Mouse (Mus musculus): ENCODE measurements around the gene 1700025G04Rik. TPM values are rescaled to one million over a fixed set of nuclear protein-coding genes. Genes with fewer than 3 reads are reported as not detected.
A peak's percentile ranks its signal among the peaks of the same experiment; 100 is the strongest.

The 1700025G04Rik gene
- polyA plus RNA-seq, 1 experiment from 2014 or later: 27.8 TPM

DNA sequence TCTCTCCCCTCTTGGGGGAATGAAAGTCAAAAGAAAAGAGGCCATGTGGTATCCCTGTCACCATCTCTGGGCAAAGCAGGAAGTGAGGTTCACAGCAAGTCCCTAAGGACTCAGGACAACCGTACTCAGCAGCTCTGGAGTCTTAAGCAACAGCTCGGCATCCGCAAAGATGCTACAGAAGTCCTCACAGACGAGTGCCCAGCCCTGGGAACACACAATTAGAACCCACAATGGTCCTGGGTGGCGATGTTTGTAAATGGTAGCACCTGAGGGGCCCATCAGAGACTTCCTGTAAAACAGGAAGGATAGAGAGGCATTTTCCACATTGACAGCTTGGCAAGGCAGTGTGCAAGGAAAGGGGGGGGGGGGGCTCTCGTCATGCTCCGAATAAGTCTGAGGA lies 55.2 kb downstream of the 1700025G04Rik start:
- WGBS: 47% methylated on average over 7 of the region's 7 CpGs
- no peak overlapping the region for H3K9ac ChIP-seq (replicated peaks; ENCODE audit: low read length)
- H3K4me1 ChIP-seq (ENCODE audit: control insufficient read depth, insufficient read depth, low read length): peaks cover 33% of the 10 kb centered on the region
- H3K9me3 ChIP-seq (ENCODE audit: control insufficient read depth, low read length): no peaks in the 10 kb centered on the region
- DNase-seq (no peak), ATAC-seq (ENCODE audit: low FRiP score, low TSS enrichment) (no peak)
- no peak overlapping the region for H3K4me2 ChIP-seq (ENCODE audit: low read length)
- H3K4me3 ChIP-seq (replicated peaks; ENCODE audit: low read depth, low read length): no peak overlapping the region
- H3K27ac ChIP-seq (replicated peaks; ENCODE audit: low read depth, low read length): no peak overlapping the region
- H3K27me3 ChIP-seq (ENCODE audit: control insufficient read depth, insufficient read depth, low read length): no peaks in the 10 kb centered on the region
- H3K36me3 ChIP-seq (ENCODE audit: control insufficient read depth, insufficient read depth, low read length): no peaks in the 10 kb centered on the region

DNA sequence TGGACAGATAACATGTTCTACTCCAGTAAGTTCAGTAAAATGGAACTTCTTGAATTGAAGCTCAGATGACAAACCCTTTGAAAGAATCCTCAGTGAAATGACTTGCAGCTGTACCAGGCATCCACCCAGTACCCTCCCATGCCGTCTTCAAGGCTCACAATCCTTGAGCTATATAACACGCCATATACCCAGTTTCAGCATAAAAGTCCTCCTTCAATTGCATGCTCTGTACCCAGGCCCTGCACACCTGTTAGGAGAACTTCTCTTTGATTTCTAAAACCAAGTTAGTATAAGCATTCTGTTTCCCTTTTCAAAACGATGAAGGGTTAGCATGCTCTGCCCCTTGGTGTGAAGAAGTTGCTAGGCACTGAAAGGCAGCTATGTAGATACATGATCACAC lies 56.2 kb downstream of the 1700025G04Rik start:
- no peaks in the 10 kb centered on the region for H3K9me3 ChIP-seq (ENCODE audit: control insufficient read depth, low read length)
- WGBS: 64% methylated on average over 3 of the region's 3 CpGs
- no peak for DNase-seq

DNA sequence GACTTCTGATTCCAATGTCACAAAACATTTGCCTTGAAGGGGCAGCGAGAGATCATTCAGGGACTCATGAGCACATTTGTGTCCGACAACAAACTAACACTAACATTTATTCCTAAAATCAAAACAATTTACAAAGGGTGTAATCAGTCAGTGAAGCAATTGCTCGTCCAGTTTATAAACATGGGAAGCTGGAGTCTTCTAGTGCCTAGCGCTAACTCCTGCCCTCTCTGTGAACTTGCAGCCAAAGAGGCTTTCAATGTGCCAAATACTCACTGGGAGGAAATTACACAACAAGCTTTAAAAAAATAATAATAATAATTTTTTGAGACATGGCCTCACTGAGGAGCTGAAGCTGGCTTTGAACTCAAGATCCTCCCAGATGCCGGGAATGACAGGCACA lies 57.8 kb downstream of the 1700025G04Rik start:
- no peak overlapping the region for H3K9ac ChIP-seq (replicated peaks; ENCODE audit: low read length)
- WGBS: 94% methylated on average over 5 of the region's 5 CpGs
- no peaks in the 10 kb centered on the region for H3K36me3 ChIP-seq (ENCODE audit: control insufficient read depth, insufficient read depth, low read length)
- no peak overlapping the region for H3K4me3 ChIP-seq (replicated peaks; ENCODE audit: low read depth, low read length)
- no peak overlapping the region for H3K4me2 ChIP-seq (ENCODE audit: low read length)
- DNase-seq: no peak
- no peak overlapping the region for H3K27ac ChIP-seq (replicated peaks; ENCODE audit: low read depth, low read length)
- no peaks in the 10 kb centered on the region for H3K9me3 ChIP-seq (ENCODE audit: control insufficient read depth, low read length)
- no peak for ATAC-seq (ENCODE audit: low FRiP score, low TSS enrichment)
- H3K27me3 ChIP-seq (ENCODE audit: control insufficient read depth, insufficient read depth, low read length): no peaks in the 10 kb centered on the region
- H3K4me1 ChIP-seq (ENCODE audit: control insufficient read depth, insufficient read depth, low read length): peaks cover 16% of the 10 kb centered on the region

More for the DNA sequence above, 56.2 kb downstream of the 1700025G04Rik start:
- Histone ChIP-seq H3K27me3 (ENCODE audit: control insufficient read depth, insufficient read depth, low read length) (no peaks in the 10 kb centered on the region), H3K4me3 (replicated peaks; ENCODE audit: low read depth, low read length) (no peak overlapping the region), H3K9ac (replicated peaks; ENCODE audit: low read length) (no peak overlapping the region), H3K36me3 (ENCODE audit: control insufficient read depth, insufficient read depth, low read length) (no peaks in the 10 kb centered on the region), H3K4me1 (ENCODE audit: control insufficient read depth, insufficient read depth, low read length) (peaks cover 29% of the 10 kb centered on the region), H3K27ac (replicated peaks; ENCODE audit: low read depth, low read length) (no peak overlapping the region), H3K4me2 (ENCODE audit: low read length) (no peak overlapping the region)
- no peak for ATAC-seq (ENCODE audit: low FRiP score, low TSS enrichment)

DNA sequence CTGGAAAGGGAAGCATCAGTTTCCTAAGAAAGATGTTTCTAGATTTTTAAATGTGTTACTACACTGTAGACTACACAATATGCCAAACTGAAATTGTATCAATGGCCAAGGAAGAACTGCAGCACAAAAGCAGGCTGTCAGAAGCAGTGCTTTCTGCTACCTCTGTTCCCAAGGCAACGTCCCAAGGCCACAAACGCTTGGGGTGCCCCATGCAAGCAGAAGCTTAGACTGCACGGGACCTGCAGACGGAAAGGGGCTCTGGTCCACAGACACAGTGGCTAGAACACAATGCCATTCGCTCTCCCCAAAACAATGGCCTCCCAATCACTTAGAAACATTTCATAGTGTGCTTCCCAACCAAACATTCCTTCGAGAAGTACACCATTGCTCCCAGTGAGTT lies 59.4 kb downstream of the 1700025G04Rik start:
- ATAC-seq (ENCODE audit: low FRiP score, low TSS enrichment) (no peak; the same call in 1 of the 2 replicates), DNase-seq (peak; percentile 47)
- Histone ChIP-seq H3K27ac (replicated peaks; ENCODE audit: low read depth, low read length) (no peak overlapping the region), H3K9ac (replicated peaks; ENCODE audit: low read length) (no peak overlapping the region), H3K9me3 (ENCODE audit: control insufficient read depth, low read length) (no peaks in the 10 kb centered on the region), H3K36me3 (ENCODE audit: control insufficient read depth, insufficient read depth, low read length) (no peaks in the 10 kb centered on the region), H3K4me2 (ENCODE audit: low read length) (no peak overlapping the region), H3K27me3 (ENCODE audit: control insufficient read depth, insufficient read depth, low read length) (no peaks in the 10 kb centered on the region), H3K4me1 (ENCODE audit: control insufficient read depth, insufficient read depth, low read length) (peaks cover 8% of the 10 kb centered on the region; the same call in 1 of the 2 replicates), H3K4me3 (replicated peaks; ENCODE audit: low read depth, low read length) (no peak overlapping the region)
- WGBS: 7% methylated on average over 6 of the region's 6 CpGs

DNA sequence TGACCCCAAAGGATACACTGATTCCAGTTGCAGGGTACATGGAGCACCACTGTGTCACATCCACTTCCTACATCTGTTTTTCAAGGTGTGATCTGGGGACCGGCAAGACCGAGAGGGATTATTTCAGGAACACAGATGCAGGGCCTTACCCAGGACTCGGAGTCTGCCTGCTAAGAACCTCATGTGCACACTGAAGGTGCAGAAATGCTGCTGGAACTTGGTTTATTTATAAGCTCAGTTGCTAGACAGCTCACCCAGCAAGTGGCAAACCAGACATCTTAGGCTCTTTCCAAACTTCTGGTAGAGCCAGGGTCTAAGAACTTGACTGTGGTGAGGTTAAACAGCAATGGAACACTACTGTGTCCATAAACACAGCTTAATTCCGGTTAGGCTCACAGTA lies 61.2 kb downstream of the 1700025G04Rik start:
- H3K9me3 ChIP-seq (ENCODE audit: control insufficient read depth, low read length): no peaks in the 10 kb centered on the region
- WGBS: 88% methylated on average over 4 of the region's 4 CpGs
- DNase-seq: no peak
- no peaks in the 10 kb centered on the region for H3K36me3 ChIP-seq (ENCODE audit: control insufficient read depth, insufficient read depth, low read length)
- H3K27me3 ChIP-seq (ENCODE audit: control insufficient read depth, insufficient read depth, low read length): no peaks in the 10 kb centered on the region
- H3K27ac ChIP-seq (replicated peaks; ENCODE audit: low read depth, low read length): no peak overlapping the region
- H3K9ac ChIP-seq (replicated peaks; ENCODE audit: low read length): no peak overlapping the region
- H3K4me2 ChIP-seq (ENCODE audit: low read length): no peak overlapping the region
- H3K4me3 ChIP-seq (replicated peaks; ENCODE audit: low read depth, low read length): no peak overlapping the region
- no peaks in the 10 kb centered on the region for H3K4me1 ChIP-seq (ENCODE audit: control insufficient read depth, insufficient read depth, low read length)
- no peak for ATAC-seq (ENCODE audit: low FRiP score, low TSS enrichment)

DNA sequence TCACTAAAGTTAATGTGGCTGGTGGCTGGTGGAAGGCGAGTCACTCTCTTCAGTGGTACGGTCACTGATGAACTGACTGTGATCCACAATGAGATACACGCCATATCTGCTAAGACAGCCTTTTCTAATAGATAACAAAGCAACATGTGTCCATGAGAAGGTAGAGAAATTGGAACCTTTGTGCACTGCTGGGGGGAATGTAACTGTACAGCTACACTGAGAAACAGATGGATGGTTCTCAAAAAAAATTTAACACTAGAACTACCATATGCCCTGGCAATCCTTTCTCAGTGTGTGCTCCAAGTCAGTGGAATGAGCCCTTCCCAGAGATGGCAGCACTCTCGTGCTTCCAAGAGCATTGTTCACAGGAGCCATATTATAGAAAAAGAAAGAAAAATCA lies 63.2 kb downstream of the 1700025G04Rik start:
- Histone ChIP-seq H3K4me3 (replicated peaks; ENCODE audit: low read depth, low read length) (no peak overlapping the region), H3K4me2 (ENCODE audit: low read length) (no peak overlapping the region), H3K36me3 (ENCODE audit: control insufficient read depth, insufficient read depth, low read length) (no peaks in the 10 kb centered on the region), H3K9ac (replicated peaks; ENCODE audit: low read length) (no peak overlapping the region), H3K27me3 (ENCODE audit: control insufficient read depth, insufficient read depth, low read length) (no peaks in the 10 kb centered on the region), H3K4me1 (ENCODE audit: control insufficient read depth, insufficient read depth, low read length) (no peaks in the 10 kb centered on the region), H3K27ac (replicated peaks; ENCODE audit: low read depth, low read length) (no peak overlapping the region), H3K9me3 (ENCODE audit: control insufficient read depth, low read length) (no peaks in the 10 kb centered on the region)
- no peak for ATAC-seq (ENCODE audit: low FRiP score, low TSS enrichment)
- DNase-seq: no peak
- WGBS: 91% methylated on average over 4 of the region's 4 CpGs

DNA sequence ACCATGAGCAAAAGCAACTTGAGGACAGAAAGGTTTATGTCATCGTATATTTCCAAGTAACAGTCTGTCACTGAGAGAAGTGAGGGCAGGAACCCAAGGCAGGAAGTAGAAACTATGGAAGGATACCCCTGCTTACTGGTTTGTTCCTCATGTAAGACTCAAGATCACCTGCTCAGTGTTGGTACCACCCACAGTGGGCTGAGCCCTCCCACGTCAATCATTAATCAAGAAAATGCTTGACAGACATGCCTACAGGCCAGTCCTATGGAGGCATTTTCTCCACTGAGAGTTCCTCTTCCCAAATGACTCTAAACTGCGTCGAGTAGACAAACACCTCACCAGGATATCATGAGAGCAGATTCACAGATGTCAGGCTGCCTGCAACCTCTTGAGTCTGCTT lies 64.6 kb downstream of the 1700025G04Rik start:
- 91% methylated on average over 4 of the region's 4 CpGs for WGBS
- no peak for ATAC-seq (ENCODE audit: low FRiP score, low TSS enrichment)

DNA sequence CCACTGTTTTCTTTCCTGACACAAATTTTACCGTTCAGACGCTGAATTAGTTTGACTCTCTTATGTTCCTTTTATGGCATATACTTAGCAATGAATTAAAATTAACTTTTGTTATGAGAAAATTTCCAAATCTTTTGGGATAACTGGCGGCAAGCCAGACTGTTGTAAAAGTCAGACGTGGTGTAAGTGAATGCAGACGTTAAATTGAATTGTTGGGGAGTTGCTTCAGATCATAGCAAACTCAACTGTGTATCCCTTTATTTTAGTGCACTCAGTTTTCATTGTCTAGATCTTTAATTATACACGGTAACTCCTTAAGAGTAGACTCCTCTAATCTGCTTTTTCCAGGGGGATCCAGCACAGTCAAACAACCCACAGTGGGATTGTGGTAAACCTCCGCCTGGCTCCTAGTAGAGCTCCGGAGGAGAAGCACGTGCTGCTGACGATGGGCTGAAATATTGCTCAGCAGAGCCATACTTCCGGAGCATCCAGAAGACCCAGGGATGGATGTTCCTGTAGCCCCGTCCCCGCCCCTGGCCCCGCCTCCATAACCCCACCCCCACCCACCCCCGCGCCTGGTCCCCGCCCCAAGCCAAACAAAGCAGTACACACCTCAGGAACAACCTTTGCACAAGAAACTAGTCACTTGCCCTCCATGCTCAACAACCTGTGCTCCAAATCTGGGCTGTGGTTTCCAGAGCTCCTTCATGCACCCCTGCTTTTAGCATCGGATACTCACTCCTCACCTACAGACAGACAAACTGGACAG lies 65.7 kb downstream of the 1700025G04Rik start:
- no peaks in the 10 kb centered on the region for H3K36me3 ChIP-seq (ENCODE audit: control insufficient read depth, insufficient read depth, low read length)
- 79% methylated on average over 18 of the region's 18 CpGs for WGBS
- H3K4me1 ChIP-seq (ENCODE audit: control insufficient read depth, insufficient read depth, low read length): no peaks in the 10 kb centered on the region
- no peak overlapping the region for H3K27ac ChIP-seq (replicated peaks; ENCODE audit: low read depth, low read length)
- no peak overlapping the region for H3K9ac ChIP-seq (replicated peaks; ENCODE audit: low read length)
- DNase-seq (no peak), ATAC-seq (ENCODE audit: low FRiP score, low TSS enrichment) (no peak)
- H3K4me2 ChIP-seq (ENCODE audit: low read length): no peak overlapping the region
- H3K27me3 ChIP-seq (ENCODE audit: control insufficient read depth, insufficient read depth, low read length): no peaks in the 10 kb centered on the region
- H3K4me3 ChIP-seq (replicated peaks; ENCODE audit: low read depth, low read length): no peak overlapping the region
- no peaks in the 10 kb centered on the region for H3K9me3 ChIP-seq (ENCODE audit: control insufficient read depth, low read length)

More for the DNA sequence above, 64.6 kb downstream of the 1700025G04Rik start:
- DNase-seq: no peak
- Histone ChIP-seq H3K4me1 (ENCODE audit: control insufficient read depth, insufficient read depth, low read length) (no peaks in the 10 kb centered on the region), H3K4me3 (replicated peaks; ENCODE audit: low read depth, low read length) (no peak overlapping the region), H3K36me3 (ENCODE audit: control insufficient read depth, insufficient read depth, low read length) (no peaks in the 10 kb centered on the region), H3K9me3 (ENCODE audit: control insufficient read depth, low read length) (no peaks in the 10 kb centered on the region), H3K4me2 (ENCODE audit: low read length) (no peak overlapping the region), H3K27ac (replicated peaks; ENCODE audit: low read depth, low read length) (no peak overlapping the region), H3K27me3 (ENCODE audit: control insufficient read depth, insufficient read depth, low read length) (no peaks in the 10 kb centered on the region), H3K9ac (replicated peaks; ENCODE audit: low read length) (no peak overlapping the region)

DNA sequence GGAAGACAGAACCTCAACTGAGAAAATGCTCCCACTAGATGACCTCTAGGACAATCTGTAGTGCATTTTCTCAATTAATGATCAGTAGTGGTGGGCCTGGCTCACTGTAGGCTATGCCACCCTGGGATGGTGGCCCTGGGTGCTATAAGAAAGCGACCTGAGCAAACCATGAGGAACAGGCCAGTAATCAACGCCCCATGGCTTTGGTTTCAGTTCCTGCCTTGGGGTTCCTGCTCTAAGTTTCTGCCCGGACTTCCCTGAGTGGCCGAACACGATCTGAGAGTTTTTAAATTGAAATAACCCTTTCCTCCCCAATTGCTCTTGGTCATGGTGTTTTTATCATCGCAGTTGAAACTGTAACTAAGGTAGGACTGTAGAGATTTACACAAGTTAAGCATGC lies 69.1 kb downstream of the 1700025G04Rik start:
- Histone ChIP-seq H3K4me3 (replicated peaks; ENCODE audit: low read depth, low read length) (no peak overlapping the region), H3K9ac (replicated peaks; ENCODE audit: low read length) (no peak overlapping the region), H3K27ac (replicated peaks; ENCODE audit: low read depth, low read length) (no peak overlapping the region), H3K4me2 (ENCODE audit: low read length) (no peak overlapping the region), H3K36me3 (ENCODE audit: control insufficient read depth, insufficient read depth, low read length) (no peaks in the 10 kb centered on the region), H3K4me1 (ENCODE audit: control insufficient read depth, insufficient read depth, low read length) (no peaks in the 10 kb centered on the region), H3K9me3 (ENCODE audit: control insufficient read depth, low read length) (no peaks in the 10 kb centered on the region), H3K27me3 (ENCODE audit: control insufficient read depth, insufficient read depth, low read length) (no peaks in the 10 kb centered on the region)
- DNase-seq: no peak
- ATAC-seq (ENCODE audit: low FRiP score, low TSS enrichment): no peak
- 93% methylated on average over 6 of the region's 6 CpGs for WGBS

All from midbrain, embryonic 14.5 days (tissue).